13 mouse cellular contexts compared by ENCODE assay signal in genomic region chr2:106857258-106857657, GRCm38 (mm10).
A peak's percentile ranks its signal among the peaks of the same experiment; 100 is the strongest.
DNase-seq lines count a peak whose midpoint lies in the region; ATAC-seq and TF ChIP-seq lines count a peak whose summit lies in the region.
"Had no signal": no experiment of that assay in that cellular context is flagged by ENCODE, and none has a peak within 500 bp of the region (broad histone marks: within the 10 kb centered on the region; RNA-seq: fewer than 3 reads in every experiment).

No protein-coding gene starts in this region.

- WGBS in heart, embryonic 15.5 days = 60% methylated on average over 4 of the region's 4 CpGs
- 40% methylated on average over 4 of the region's 4 CpGs for WGBS in cerebellum, adult 2 months
- 84% methylated on average over 4 of the region's 4 CpGs for WGBS in limb, embryonic 11.5 days

- H3K4me3 ChIP-seq in heart, embryonic 15.5 days = no peak overlapping the region
- H3K4me3 ChIP-seq in cerebellum, adult 2 months (replicated peaks; ENCODE audit: insufficient read depth, low read depth, low read length) = no peak overlapping the region
- no peak overlapping the region for H3K4me3 ChIP-seq in limb, embryonic 11.5 days (ENCODE audit: low read depth, low read length)
- H3K4me3 ChIP-seq: heart, adult 2 months; neural tube, embryonic 12.5 days had no signal

- no peak for TF ChIP-seq POLR2A in cerebellum, adult 2 months (IDR thresholded peaks at IDR 0.05; ENCODE audit: borderline replicate concordance, insufficient read depth, low read length)

- H3K4me2 ChIP-seq in heart, embryonic 15.5 days = no peak overlapping the region
- H3K4me2 ChIP-seq in limb, embryonic 11.5 days (ENCODE audit: low read depth, severe bottlenecking) = no peak overlapping the region
- H3K4me2 ChIP-seq: liver, embryonic 11.5 days; neural tube, embryonic 12.5 days had no signal

- no peak for TF ChIP-seq CTCF in cerebellum, adult 2 months (IDR thresholded peaks at IDR 0.05; ENCODE audit: borderline replicate concordance, insufficient read depth, low read depth, low read length)

- ATAC-seq in heart, embryonic 15.5 days (replicated peaks; ENCODE audit: insufficient number of reproducible peaks, insufficient read depth, low FRiP score, low read depth) = no peak
- ATAC-seq in limb, embryonic 11.5 days (ENCODE audit: insufficient number of reproducible peaks, low FRiP score, low TSS enrichment, low read depth) = no peak

- peaks cover 54% of the 10 kb centered on the region for H3K4me1 ChIP-seq in heart, embryonic 15.5 days (replicated peaks)
- H3K4me1 ChIP-seq in cerebellum, adult 2 months (ENCODE audit: control insufficient read depth, insufficient read depth, low read length) = peaks cover 18% of the 10 kb centered on the region
- peaks cover 48% of the 10 kb centered on the region for H3K4me1 ChIP-seq in limb, embryonic 11.5 days (ENCODE audit: control insufficient read depth, insufficient read depth, low read length)

- peak overlapping the region; percentile 26; the same call in 1 of the 2 replicates for H3K27ac ChIP-seq in heart, embryonic 15.5 days
- no peak overlapping the region for H3K27ac ChIP-seq in cerebellum, adult 2 months (ENCODE audit: insufficient read depth, low read length)
- peak overlapping the region; percentile 77; the same call in 1 of the 2 replicates for H3K27ac ChIP-seq in limb, embryonic 11.5 days (replicated peaks; ENCODE audit: low read depth, low read length)
- H3K27ac ChIP-seq: heart, adult 2 months; neural tube, embryonic 12.5 days had no signal

- H3K9me3 ChIP-seq in heart, embryonic 15.5 days (replicated peaks) = no peaks in the 10 kb centered on the region
- H3K9me3 ChIP-seq in limb, embryonic 11.5 days (ENCODE audit: control insufficient read depth, low read length) = no peaks in the 10 kb centered on the region
- H3K9me3 ChIP-seq: neural tube, embryonic 12.5 days had no signal

- H3K9ac ChIP-seq in heart, embryonic 15.5 days = no peak overlapping the region
- H3K9ac ChIP-seq in limb, embryonic 11.5 days (ENCODE audit: low read length) = no peak overlapping the region
- H3K9ac ChIP-seq: neural tube, embryonic 12.5 days had no signal

- DNase-seq in heart, postnatal 25 days (ENCODE audit: low spot score) = no peak
- peak; percentile 39 to 56 for DNase-seq in cerebellum, adult 2 months
- peak; percentile 12 to 45 for DNase-seq in cerebellum, postnatal 14 days
- DNase-seq in limb, embryonic 11.5 days (ENCODE audit: low spot score) = no peak
- no peak for DNase-seq in ovary, postnatal 14 days (ENCODE audit: low spot score)
- no peak for DNase-seq in right cerebral cortex, postnatal 10 days (ENCODE audit: low spot score in 2 of 2)
- DNase-seq: adrenal gland, postnatal 25 days; heart, adult 2 months; right cerebral cortex, postnatal 14 days; thymus, postnatal 36 days had no signal

- intact Hi-C loops in heart, postnatal 25 days (cut with DNase I) = loop anchor here (5.0 kb wide), 1 partner anchor 165 kb away; the partner anchor contains the start of gene Mpped2

- H3K36me3 ChIP-seq in heart, embryonic 15.5 days = no peaks in the 10 kb centered on the region
- H3K36me3 ChIP-seq in limb, embryonic 11.5 days (ENCODE audit: control insufficient read depth, insufficient read depth, low read length) = no peaks in the 10 kb centered on the region
- H3K36me3 ChIP-seq: neural tube, embryonic 12.5 days had no signal

- H3K27me3 ChIP-seq in heart, embryonic 15.5 days = no peaks in the 10 kb centered on the region
- no peaks in the 10 kb centered on the region for H3K27me3 ChIP-seq in cerebellum, adult 2 months (ENCODE audit: control insufficient read depth, insufficient read depth, low read length)
- no peaks in the 10 kb centered on the region for H3K27me3 ChIP-seq in limb, embryonic 11.5 days (ENCODE audit: control insufficient read depth, insufficient read depth, low read length)
- H3K27me3 ChIP-seq: neural tube, embryonic 12.5 days had no signal

Comparison
In these comparisons a context has a peak if more than half of its experiments do, and no peak if none do; other contexts are left out.
1. DNase-seq: peak in cerebellum, adult 2 months (2 of 2) and cerebellum, postnatal 14 days (2 of 2); none in heart, postnatal 25 days (single experiment), limb, embryonic 11.5 days (single experiment), ovary, postnatal 14 days (single experiment) and right cerebral cortex, postnatal 10 days (0 of 2).